Mouse (Mus musculus): Measurements from ENCODE around the gene Klhl7.

DNA sequence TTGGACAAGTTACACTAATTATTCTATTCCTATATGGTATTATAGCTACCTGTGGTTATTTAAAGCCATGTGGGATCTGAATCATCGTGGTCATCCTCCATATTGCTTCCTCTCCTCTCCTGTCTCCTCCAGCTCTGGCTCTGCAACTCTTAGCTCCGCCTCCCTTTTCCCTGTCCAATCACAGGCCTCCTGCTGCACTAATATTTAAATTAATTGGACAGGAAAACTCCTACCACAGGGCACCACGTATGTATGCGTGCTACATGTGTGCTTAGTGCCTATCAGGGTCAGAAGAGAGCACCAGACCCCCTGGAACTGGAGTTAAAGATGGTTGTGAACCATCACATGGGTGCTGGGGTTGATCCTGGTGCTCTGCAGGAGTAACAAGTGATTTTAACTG is 88.1 kb downstream of the Klhl7 start:
- TF ChIP-seq CTCF (IDR thresholded peaks at IDR 0.05; ENCODE audit: low read depth, low read length) (no peak), POLR2AphosphoS5 (IDR thresholded peaks at IDR 0.05; ENCODE audit: insufficient replicate concordance, low read depth, low read length) (no peak)
